Mouse (Mus musculus) bone marrow macrophage, adult 2 months (primary cell): ENCODE results near the gene Pmvk.

Experiments
- CTCF ChIP-seq: IDR thresholded peaks from 2 replicates; pipeline ENCODE4 v1.5.1; 2012; ENCODE audit warnings: low read depth, mild to moderate bottlenecking, low read length, moderate library complexity
- POLR2A ChIP-seq: IDR thresholded peaks from 2 replicates; pipeline ENCODE4 v1.6.1; 2012; ENCODE audit warnings: mild to moderate bottlenecking, low read depth, low read length, borderline replicate concordance

- no peak for TF ChIP-seq POLR2A
- no peak for TF ChIP-seq CTCF
Measured at GRCm38 (mm10) chr3:89458372-89458964, 4.1 kb downstream of the Pmvk start.
